In genomic region chr14:15273107-15273506, GRCm38 (mm10) we compare ENCODE assay signal across 20 mouse cellular contexts.
"Had no signal": no experiment of that assay in that cellular context is flagged by ENCODE, and none has a peak within 500 bp of the region (broad histone marks: within the 10 kb centered on the region; RNA-seq: fewer than 3 reads in every experiment).

No protein-coding gene starts in this region.

- H3K9me3 ChIP-seq: limb, embryonic 12.5 days; limb, embryonic 15.5 days; neural tube, embryonic 13.5 days had no signal

- DNase-seq: kidney, adult 18-20 months; kidney, adult 9 months; kidney, postnatal 14 days; layer of hippocampus, postnatal 36 days; left cerebral cortex, postnatal 4 days; liver, postnatal 0 days; lung, embryonic 14.5 days; lung, postnatal 36 days; midbrain, embryonic 14.5 days; retina, postnatal 1 day; right cerebral cortex, postnatal 4 days; thymus, adult 2 months; thymus, postnatal 14 days; thymus, postnatal 4 days had no signal

- H3K36me3 ChIP-seq: limb, embryonic 12.5 days; limb, embryonic 15.5 days; neural tube, embryonic 13.5 days had no signal

- H3K27me3 ChIP-seq: limb, embryonic 12.5 days; limb, embryonic 15.5 days; neural tube, embryonic 13.5 days had no signal

- H3K27ac ChIP-seq: left cerebral cortex, adult 2 months; limb, embryonic 12.5 days; limb, embryonic 15.5 days; liver, embryonic 14.5 days; neural tube, embryonic 13.5 days; stomach, postnatal 0 days had no signal

- H3K4me1 ChIP-seq: limb, embryonic 12.5 days; limb, embryonic 15.5 days; neural tube, embryonic 13.5 days had no signal

- H3K4me3 ChIP-seq: left cerebral cortex, adult 2 months; limb, embryonic 12.5 days; limb, embryonic 15.5 days; neural tube, embryonic 13.5 days had no signal
